Mouse (Mus musculus): ENCODE data around the gene Pnkp.

- TF ChIP-seq POLR2A (IDR thresholded peaks at IDR 0.05; ENCODE audit: borderline replicate concordance, control insufficient read depth, low read depth, low read length) = no peak
- no peak for TF ChIP-seq CTCF (IDR thresholded peaks at IDR 0.05; ENCODE audit: control insufficient read depth, insufficient read depth, low read length)
Observed at GRCm38 (mm10) chr7:44853065-44853464, 3.9 kb upstream of the Pnkp start.

All from bone marrow, adult 2 months (tissue).